Mouse (Mus musculus) heart, postnatal 36 days (tissue): ENCODE measurements around the gene Golph3. TPM values are rescaled to one million over a fixed set of nuclear protein-coding genes. Genes with fewer than 3 reads are reported as not detected.

ENCODE experiments used
- DNase-seq, 2 experiments: peaks; one replicate each; pipeline ENCODE4 v3.0.0; 2021 to 2022
- intact Hi-C: fragments of 180-260 bp; cut with DNase I; formaldehyde crosslinking; loops from one replicate; pipeline ENCODE4 v1.15.1; 2025
- total RNA-seq, 2 experiments: library from RNA; stranded (reverse); gene quantifications; 2 replicates each; pipeline ENCODE4 v1.2.3; 2021

Golph3 gene
- total RNA-seq, 2 experiments from 2014 or later: 81.7 to 83.7 TPM

DNA sequence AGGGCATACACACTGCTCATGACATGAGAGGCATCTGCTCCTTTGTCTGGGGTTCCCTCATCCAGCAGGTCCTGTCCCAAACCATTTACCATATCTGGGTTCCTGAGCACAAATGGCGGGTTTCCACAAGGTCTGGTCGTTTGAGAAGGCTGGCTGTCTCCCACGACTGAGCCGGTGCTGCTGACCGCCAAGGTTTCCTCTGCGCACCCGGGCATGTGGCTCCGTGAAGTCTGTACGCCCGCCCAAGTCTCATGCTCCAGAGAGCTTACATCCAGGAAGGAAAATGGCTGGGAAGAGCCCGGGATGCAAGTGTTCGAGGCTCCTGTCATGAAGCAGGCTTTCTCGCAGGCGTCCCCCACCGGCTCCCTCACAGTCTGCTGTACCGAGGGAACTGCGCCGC is 53.7 kb downstream of the Golph3 start:
- DNase-seq: no peak
- intact Hi-C loops: loop anchor here (5.0 kb wide), 2 partner anchors 178 to 362 kb away; partner anchors contain the start of gene Pdzd2

DNA sequence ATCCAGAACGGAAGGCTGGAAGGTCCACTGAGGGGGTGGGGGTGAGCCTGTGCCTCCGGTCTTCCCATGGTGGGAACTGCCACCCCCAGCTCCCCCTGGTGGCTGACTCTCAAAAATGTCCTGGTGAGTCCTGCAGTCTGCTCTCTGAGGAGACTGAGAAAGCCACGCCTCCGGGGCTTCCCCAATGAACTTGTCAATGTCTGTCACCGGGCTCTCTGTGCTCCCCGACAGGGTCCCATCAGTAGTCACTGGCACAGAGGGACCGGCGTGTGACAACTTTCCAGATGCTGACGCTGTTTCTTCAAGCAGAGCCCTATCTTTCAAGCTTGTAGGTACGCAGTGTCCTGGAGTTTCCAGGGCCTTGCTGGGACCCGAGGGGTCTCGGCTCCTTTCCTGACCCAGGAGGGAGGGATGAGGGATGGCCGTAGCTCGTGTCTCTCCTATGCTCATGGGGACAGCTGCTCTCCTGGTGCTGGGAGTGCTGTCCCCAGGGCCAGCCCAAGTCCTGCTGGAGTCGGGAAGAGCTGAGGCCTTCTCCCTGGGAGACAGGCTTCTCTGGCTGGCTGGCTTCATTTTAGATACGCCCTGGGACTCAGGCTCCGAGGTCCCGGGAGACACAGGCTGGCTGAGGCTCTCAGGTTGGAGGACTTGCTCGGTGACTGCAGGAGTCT is 54.5 kb downstream of the Golph3 start:
- intact Hi-C loops: no loop called here
- DNase-seq: peak; percentile 85 to 86

DNA sequence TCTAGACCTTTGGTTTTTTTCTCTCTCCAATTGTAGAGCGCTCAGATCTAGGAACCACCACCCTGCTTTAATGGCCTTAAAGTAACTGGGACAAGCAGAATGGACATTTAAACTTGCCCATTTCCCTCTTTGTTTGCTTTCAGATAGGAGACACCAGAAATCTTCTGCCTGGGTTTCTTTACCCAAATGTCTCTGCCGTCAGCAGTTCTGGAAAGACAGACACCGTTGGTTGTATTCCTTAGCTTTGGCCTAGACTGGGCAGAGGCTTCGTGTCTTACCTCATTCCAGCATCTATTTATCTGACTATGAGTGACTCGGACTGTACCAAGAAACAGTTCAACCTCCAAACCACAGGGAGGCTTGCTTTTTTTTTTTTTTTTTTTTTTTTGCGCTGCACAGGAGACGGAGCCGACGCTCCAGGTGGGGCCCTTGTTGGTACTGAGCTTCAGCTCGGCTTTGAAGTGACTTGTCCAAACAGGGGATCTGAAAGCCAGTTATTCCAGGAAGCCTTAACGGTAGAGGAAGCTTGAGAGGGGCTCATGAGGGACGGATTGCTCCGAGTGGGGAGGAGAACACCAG is 55.3 kb downstream of the Golph3 start:
- DNase-seq: no peak
- intact Hi-C loops: no loop called here

DNA sequence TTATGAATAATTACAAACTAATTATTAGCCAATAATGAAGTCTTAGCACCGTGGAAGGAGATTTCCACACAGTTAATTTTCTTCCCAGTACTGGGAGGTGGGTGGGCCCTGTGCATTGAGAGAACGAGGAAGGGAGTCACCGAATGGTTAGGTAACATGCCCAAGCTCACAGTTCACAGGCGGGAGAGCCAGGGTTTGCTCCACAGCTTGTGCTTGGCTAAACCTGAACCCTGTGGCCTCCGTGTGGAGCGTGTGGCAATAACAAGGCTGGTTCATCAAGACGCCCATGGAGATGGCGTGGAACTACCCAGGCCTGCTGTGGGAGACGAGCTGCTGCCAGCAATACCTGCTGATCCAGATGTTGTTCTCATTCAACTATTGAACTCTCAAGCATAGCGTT is 56.5 kb downstream of the Golph3 start:
- intact Hi-C loops: no loop called here

DNA sequence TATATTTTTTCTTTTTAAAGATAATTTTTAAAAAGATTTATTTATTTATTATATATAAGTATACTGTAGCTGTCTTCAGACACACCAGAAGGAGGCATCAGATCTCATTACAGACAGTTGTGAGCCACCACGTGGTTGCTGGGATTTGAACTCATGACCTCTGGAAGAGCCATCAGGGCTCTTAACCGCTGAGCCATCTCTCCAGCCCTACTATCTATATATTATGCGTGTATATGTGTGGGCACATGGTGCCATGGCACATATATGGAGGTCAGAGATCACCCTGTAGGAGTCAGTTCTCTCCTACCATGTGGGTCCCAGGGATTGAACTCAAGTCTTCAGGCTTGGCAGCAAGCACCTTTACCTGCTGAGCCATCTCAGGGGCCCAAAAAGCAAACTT is 58.8 kb downstream of the Golph3 start:
- intact Hi-C loops: loop anchor here (5.0 kb wide), 1 partner anchor 37 kb away; no protein-coding TSS in a partner anchor
- DNase-seq: no peak

More for the DNA sequence above, 56.5 kb downstream of the Golph3 start:
- no peak for DNase-seq

DNA sequence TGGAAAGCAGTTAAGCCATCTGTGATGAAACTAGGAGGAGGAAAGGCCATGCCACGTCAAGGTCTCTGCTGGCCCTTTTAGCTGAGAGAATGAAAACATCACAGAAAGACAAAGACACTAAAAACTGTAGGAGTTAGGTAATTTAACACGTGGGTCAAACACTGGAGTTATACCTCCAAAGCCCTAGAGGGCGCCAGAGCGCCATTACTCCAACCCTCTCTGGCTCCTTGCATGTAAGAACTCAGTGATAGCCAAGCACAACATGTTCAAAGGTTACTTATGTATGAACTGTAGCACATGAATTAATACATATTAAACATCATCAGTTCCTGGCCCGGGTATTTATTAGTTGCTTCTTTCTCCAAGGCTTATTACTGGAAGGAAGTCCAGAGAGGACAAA is 59.3 kb downstream of the Golph3 start:
- intact Hi-C loops: loop anchor here (5.0 kb wide), 1 partner anchor 37 kb away; no protein-coding TSS in a partner anchor
- DNase-seq: peak; percentile 49 to 71

DNA sequence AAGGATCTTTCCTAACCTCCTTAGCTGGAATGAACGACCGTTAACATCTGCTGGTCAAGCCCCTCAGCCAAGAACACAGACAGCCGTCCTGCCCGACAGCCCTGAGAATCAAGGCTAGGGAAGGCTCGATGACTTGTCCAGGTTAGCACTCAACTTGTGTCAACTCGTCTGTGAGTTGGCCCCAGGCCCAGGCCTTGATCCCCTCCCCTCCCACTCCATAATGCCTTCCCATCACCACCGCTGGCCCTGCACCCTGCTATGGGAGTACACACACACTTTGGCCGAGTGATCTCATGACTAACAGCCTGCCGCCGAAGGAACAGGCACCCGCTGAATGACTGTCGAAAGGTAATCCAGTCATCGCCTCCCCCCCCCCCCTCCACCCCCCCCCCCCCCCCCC is 63.4 kb downstream of the Golph3 start:
- intact Hi-C loops: loop anchor here (5.0 kb wide), 1 partner anchor 33 kb away; no protein-coding TSS in a partner anchor
- DNase-seq: no peak

DNA sequence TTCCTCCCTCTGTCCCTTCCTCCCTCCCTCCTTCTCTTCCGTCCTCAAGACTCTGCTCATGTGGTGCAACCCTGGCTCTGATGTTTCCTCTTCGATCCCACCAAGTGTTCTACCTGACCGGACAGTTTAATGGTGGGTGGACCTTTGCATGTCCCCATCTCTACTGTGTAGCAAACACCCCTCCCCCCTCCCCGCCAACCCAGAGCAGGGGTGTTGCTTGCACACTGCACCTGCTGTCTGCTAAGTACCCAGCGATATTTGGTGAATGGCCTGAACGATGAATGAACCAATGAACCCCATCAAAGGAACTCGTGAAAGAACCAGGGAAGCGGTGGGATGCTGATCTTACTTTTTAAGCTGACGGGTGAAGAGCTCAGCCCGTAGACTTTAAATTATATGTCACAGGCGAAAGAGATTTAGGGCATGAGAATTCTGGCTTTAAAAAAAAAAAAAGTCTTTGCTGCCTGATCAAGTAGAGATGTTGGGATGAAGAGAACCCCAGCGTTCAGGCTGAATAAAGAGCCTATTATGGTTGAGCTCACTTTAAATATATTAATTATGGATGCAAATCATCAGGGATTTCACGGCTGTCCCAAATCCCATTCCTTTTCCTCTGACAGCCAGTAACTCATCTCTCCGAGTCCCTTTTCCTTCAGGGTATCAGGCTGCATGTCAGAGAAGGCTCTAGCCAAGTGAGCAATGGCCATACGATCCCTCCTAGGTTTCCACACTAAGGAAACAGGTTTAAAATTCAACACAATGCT is 67.7 kb downstream of the Golph3 start:
- intact Hi-C loops: no loop called here
- no peak for DNase-seq

DNA sequence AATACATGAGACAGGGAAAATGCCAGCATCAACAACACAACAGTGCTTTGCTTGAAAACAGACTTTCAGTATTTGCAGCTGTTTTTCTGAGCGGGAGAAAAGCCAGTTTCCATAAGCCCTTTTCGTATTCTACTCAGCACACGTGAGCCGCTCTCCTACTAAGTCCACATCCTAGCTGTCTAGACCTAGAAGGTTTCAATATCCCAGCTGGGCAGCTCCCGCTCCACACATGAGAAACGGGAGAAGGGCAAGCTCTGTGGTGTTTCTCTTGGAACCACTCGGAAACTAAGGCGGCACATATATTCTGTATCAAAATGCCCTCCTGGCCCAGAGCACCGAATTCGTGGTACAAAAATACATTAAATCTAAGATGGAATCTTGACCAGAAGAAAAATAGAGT is 73.5 kb downstream of the Golph3 start:
- no peak for DNase-seq
- intact Hi-C loops: no loop called here

DNA sequence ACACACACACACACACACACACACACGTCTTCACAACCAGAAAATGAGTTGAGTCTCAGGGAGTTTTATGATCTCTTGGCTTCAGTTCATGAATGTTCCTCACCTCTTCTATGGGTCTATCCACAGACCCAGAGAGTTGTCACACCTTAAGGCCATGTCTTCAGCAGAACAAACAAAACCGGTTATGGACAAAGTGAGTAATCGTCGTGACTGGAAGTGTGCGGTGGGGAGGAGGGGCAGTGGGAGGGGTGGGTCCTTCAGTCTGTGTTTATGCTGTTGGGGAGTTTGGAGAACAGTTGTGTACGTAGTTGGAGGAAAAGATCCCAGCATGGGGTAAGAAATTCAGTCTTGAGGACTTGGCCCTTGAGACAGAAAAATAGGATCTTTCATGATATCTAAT is 75.8 kb downstream of the Golph3 start:
- intact Hi-C loops: no loop called here
- DNase-seq: no peak

Other genes starting within 250 kb of the Golph3 start
- gene Zfr, start 203.6 kb upstream of the Golph3 start, total RNA-seq: 10 to 100 TPM; 73.9 to 84.0 TPM
- gene Mtmr12, start 116.4 kb upstream of the Golph3 start, total RNA-seq: 10 to 100 TPM in 1 of 2 experiments, 1 to 10 TPM in 1; 9.5 to 10.0 TPM
- gene 1810049J17Rik, start 449 bp downstream of the Golph3 start, total RNA-seq: 1 to 10 TPM in 1 of 2 experiments, under 1 TPM in 1; 0.65 to 1.2 TPM